In the genomic region with DNA sequence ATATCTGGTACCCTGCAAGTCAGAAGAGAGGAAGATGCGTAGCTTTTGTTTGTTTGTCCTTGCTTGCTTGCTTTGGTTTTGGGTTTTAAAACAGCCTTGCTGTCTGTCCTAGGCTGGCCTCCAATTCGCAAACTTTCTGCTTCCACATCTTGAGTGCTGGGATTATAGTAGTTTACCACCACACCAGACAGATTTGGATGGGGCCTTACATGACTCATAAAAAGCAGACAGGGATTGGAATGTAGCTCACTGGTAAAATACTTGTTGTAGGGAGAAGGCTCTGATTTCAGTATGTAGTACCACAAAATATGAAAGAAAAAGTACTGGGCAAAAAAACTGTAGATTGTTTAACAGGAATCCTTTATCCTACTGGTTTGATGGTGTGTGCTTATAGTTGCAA, we compare ENCODE assay signal across 26 mouse cellular contexts. TPM values are rescaled to one million over a fixed set of nuclear protein-coding genes. Genes with fewer than 3 reads are reported as not detected.
"Had no signal": no experiment of that assay in that cellular context is flagged by ENCODE, and none has a peak within 500 bp of the region (broad histone marks: within the 10 kb centered on the region; RNA-seq: fewer than 3 reads in every experiment).

No protein-coding gene starts in this region.

- H3K27ac ChIP-seq: gastrocnemius, adult 2 months; heart, embryonic 10.5 days; hindbrain, embryonic 13.5 days; hindbrain, embryonic 15.5 days; hindbrain, postnatal 0 days; kidney, embryonic 15.5 days; kidney, postnatal 0 days; limb, embryonic 12.5 days; liver, embryonic 13.5 days; liver, embryonic 15.5 days had no signal

- H3K9me3 ChIP-seq: heart, embryonic 10.5 days; heart, embryonic 12.5 days; hindbrain, embryonic 13.5 days; hindbrain, embryonic 15.5 days; kidney, embryonic 15.5 days; limb, embryonic 12.5 days; liver, embryonic 13.5 days; liver, embryonic 15.5 days had no signal

- H3K4me1 ChIP-seq: heart, embryonic 10.5 days; heart, embryonic 12.5 days; hindbrain, embryonic 13.5 days; hindbrain, embryonic 15.5 days; kidney, embryonic 15.5 days; limb, embryonic 12.5 days; liver, embryonic 13.5 days; liver, embryonic 15.5 days had no signal

- DNase-seq: gastrocnemius, adult 2 months; gastrocnemius, postnatal 10 days; gastrocnemius, postnatal 25 days; heart, adult 18-20 months; heart, postnatal 10 days; kidney, adult 11 months; kidney, adult 2 months; kidney, adult 9 months; kidney, postnatal 14 days; kidney, postnatal 36 days; layer of hippocampus, adult 9-11 months; layer of hippocampus, postnatal 36 days; left cerebral cortex, postnatal 4 days; liver; liver, embryonic 13.5 days had no signal

- H3K4me3 ChIP-seq: gastrocnemius, adult 2 months; heart, embryonic 10.5 days; heart, embryonic 12.5 days; hindbrain, embryonic 13.5 days; hindbrain, embryonic 15.5 days; kidney, embryonic 15.5 days; limb, embryonic 12.5 days; liver, embryonic 13.5 days; liver, embryonic 15.5 days had no signal

- H3K27me3 ChIP-seq: heart, embryonic 12.5 days; hindbrain, embryonic 13.5 days; hindbrain, embryonic 15.5 days; kidney, embryonic 15.5 days; limb, embryonic 12.5 days; liver, embryonic 13.5 days; liver, embryonic 15.5 days had no signal

RNA-seq across cellular contexts. Expression of gene 2410004P03Rik, which starts 44.7 kb away (rescaled TPM):
- total RNA-seq: gastrocnemius, adult 2 months; gastrocnemius, postnatal 10 days; gastrocnemius, postnatal 25 days; heart, adult 8-10 months had no signal
- polyA plus RNA-seq: heart, embryonic 14.5 days; liver, embryonic 15.5 days had no signal
